Mouse (Mus musculus) kidney, embryonic 16.5 days (tissue): Measurements from ENCODE around the gene Kcnk6. TPM values are rescaled to one million over a fixed set of nuclear protein-coding genes. Genes with fewer than 3 reads are reported as not detected.
"Not testable (repeated sequence)": the region's sequence is repeated elsewhere in the genome, so short reads cannot be mapped to it uniquely, and the experiment has no call there.

ENCODE experiments used
- ATAC-seq: fragments of 200-750 bp; cut with Nextera tagmentation; 2 replicates; pipeline ENCODE4 v1.8.0; 2017; ENCODE audit warnings: moderate TSS enrichment; ENCODE audit not compliant: low FRiP score, low TSS enrichment
- H3K27ac ChIP-seq: fragments of 300-500 bp; sonication (generic); 2 replicates; pipeline ENCODE4 v1.5.1; 2014; ENCODE audit warnings: low read length
- H3K27me3 ChIP-seq: fragments of 300-500 bp; sonication (generic); 2 replicates; pipeline ENCODE4 v1.6.1; 2014; ENCODE audit warnings: low read length, control low read depth, mixed read lengths; ENCODE audit not compliant: insufficient read depth
- H3K36me3 ChIP-seq: fragments of 300-500 bp; sonication (generic); 2 replicates; pipeline ENCODE4 v1.6.1; 2014; ENCODE audit warnings: low read length, control low read depth, mixed read lengths; ENCODE audit not compliant: insufficient read depth
- H3K4me1 ChIP-seq: fragments of 300-500 bp; sonication (generic); 2 replicates; pipeline ENCODE4 v1.6.1; 2014; ENCODE audit warnings: low read length, control low read depth, mixed read lengths; ENCODE audit not compliant: insufficient read depth
- H3K4me2 ChIP-seq: fragments of 300-500 bp; sonication (generic); replicated peaks from 2 replicates; pipeline ENCODE4 v1.6.1; 2014; ENCODE audit warnings: low read depth, low read length
- H3K4me3 ChIP-seq: fragments of 300-500 bp; sonication (generic); 2 replicates; pipeline ENCODE4 v1.5.1; 2014; ENCODE audit warnings: mild to moderate bottlenecking, low read length
- H3K9ac ChIP-seq: fragments of 300-500 bp; sonication (generic); replicated peaks from 2 replicates; pipeline ENCODE4 v1.6.1; 2014; ENCODE audit warnings: low read length
- H3K9me3 ChIP-seq: fragments of 300-500 bp; sonication (generic); 2 replicates; pipeline ENCODE4 v1.6.1; 2016; ENCODE audit warnings: low read length, control low read depth
- WGBS: fragments of 180-500 bp; shearing (Covaris S2); extraction: QIAGEN DNeasy Blood & Tissue Kit; methylation state at CpG from one replicate; pipeline ENCODE4 v1.1.7; 2014; 5-methylcytosine and 5-hydroxymethylcytosine counted together
- polyA plus RNA-seq: library from polyadenylated mRNA; unstranded; fragments of >200 nt; fragmentation: Nextera tagmentation; extraction: Ambion mirVana; gene quantifications from 2 replicates; pipeline ENCODE4 v1.2.1, GENCODE M21; 2015

Gene Kcnk6
- polyA plus RNA-seq, 1 experiment from 2014 or later = 1.7 TPM

DNA sequence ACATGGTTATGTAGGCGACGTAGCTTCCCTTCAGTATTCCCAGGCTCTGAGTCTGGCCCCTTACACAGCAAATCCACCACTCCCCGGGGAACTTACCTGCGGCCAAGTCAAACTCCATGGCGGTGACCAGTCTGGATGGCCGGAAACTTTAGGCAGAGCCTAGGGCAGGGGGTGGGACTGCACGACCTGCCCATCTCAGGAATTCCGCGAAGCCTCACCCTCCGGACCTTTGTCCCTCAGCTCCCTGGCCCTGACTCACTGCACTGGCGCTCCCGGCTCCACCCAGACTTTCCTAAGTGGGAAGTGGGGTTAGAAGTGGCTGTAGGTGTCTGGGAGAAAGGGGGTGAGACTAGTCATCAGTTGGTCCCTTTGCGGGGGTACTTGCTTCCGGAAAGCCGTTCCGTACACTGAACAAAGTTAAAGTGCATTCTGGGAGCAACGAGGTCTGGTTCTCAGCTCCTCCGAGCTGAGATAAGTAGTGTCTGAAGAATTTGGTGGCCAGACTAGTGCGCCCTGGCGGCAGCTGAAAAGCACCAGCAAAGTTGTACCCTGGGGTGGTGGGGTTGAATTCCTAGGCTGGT lies 16.0 kb upstream of the Kcnk6 start, which contains the start of gene 2200002D01Rik:
Gene 2200002D01Rik, minus strand, starts transcription at position 206 of the 581 bp plus-strand sequence.
- H3K4me2 ChIP-seq = peak within 1 kb of the TSS; percentile 55
- peak within 1 kb of the TSS; percentile 37 for H3K4me3 ChIP-seq
- H3K27ac ChIP-seq = peak within 1 kb of the TSS; percentile 35; the same call in 1 of the 2 replicates
- peak; percentile 83 for ATAC-seq
- H3K9me3 ChIP-seq = no peaks in the 10 kb centered on the region
- peaks cover 18% of the 10 kb centered on the region for H3K36me3 ChIP-seq
- 11% methylated on average over 20 of the region's 20 CpGs for WGBS
- H3K4me1 ChIP-seq = peaks cover 20% of the 10 kb centered on the region
- H3K9ac ChIP-seq = peak within 1 kb of the TSS; percentile 37
- H3K27me3 ChIP-seq = no peaks in the 10 kb centered on the region

DNA sequence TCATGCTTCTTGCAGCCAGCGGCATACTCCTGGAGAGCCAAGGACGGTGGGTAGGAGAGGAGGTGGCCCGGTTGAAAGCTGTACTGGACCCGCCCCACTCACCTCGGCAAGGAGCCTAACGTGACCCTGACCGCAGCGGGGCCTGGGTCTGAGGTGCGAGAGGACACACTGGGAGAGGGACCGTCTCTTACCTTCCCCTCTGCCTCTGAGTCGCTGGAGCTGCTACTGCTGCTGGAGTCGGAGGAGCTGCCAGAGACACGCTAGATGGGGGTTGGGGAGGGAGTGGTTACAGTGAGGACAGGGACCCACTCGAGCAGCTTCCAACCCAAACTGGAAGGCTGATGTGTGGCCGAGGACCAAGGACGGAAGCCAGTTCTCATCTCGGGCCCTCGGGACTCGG lies 15.4 kb upstream of the Kcnk6 start:
- Histone ChIP-seq H3K36me3 (peaks cover 18% of the 10 kb centered on the region), H3K4me1 (peaks cover 20% of the 10 kb centered on the region), H3K27ac (no peak overlapping the region), H3K9ac (peak overlapping the region; percentile 37), H3K4me3 (peak overlapping the region; percentile 37), H3K27me3 (no peaks in the 10 kb centered on the region), H3K9me3 (no peaks in the 10 kb centered on the region), H3K4me2 (peak overlapping the region; percentile 55)
- WGBS = 16% methylated on average over 19 of the region's 19 CpGs
- peak; percentile 18; the same call in 1 of the 2 replicates for ATAC-seq

DNA sequence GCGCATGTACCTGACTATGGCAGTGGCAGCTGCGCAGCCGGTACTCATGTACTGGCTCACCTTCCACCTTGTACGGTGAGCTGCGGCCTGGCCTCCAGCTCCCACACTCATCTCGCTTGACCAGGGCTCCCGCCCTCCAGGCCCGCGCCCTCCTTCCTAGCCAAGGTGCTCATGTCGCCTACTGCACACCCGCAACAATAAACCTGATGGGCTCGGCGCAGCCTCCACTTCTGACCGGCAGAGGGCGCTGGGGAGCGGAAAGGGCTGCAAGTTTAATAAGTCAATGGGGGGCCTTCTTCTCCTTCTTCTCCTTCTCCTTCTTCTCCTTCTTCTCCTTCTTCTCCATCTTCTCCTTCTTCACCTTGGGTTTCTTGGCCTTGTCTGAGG lies 15.0 kb upstream of the Kcnk6 start:
- WGBS = 28% methylated on average over 16 of the region's 16 CpGs
- H3K27ac ChIP-seq = no peak overlapping the region
- H3K9ac ChIP-seq = no peak overlapping the region; the same call in 1 of the 2 replicates
- no peaks in the 10 kb centered on the region for H3K9me3 ChIP-seq
- H3K4me1 ChIP-seq = peaks cover 20% of the 10 kb centered on the region
- H3K4me3 ChIP-seq = peak overlapping the region; percentile 37
- peak overlapping the region; percentile 55 for H3K4me2 ChIP-seq
- H3K27me3 ChIP-seq = no peaks in the 10 kb centered on the region
- peak; percentile 37; the same call in 1 of the 2 replicates for ATAC-seq
- peaks cover 18% of the 10 kb centered on the region for H3K36me3 ChIP-seq

DNA sequence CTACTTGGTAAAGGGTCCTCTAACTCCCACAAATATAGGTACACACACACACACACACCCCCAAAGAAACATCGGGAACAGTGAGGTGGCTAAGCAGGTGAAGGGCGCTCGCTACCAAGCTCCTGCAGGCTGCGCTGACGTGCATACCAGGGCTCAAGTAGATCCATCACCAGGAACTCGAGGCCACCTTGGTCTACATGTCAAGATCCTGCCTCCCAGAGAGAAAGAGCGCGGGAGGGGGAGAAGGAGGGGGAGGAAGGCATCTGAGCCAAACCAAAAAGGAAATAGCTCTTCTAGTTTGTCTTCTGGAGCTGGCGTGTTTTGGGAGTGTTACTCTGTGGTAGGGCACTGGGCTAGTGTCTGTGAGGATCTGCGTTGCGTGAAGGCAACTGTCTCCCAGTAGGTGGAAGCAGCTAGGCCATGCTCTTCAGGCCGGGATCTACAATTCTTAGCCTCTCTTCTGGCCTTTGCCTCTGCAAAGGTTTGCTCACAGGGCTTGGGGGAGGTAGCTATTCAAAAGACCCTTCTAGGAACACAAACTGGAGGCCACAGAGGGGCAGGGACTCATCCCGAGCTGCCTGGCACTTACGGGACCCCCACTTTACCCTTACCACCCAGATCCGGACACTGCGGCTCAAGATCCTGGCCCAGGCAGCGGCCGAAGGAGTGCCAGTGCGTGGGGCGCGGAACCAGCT lies 14.5 kb upstream of the Kcnk6 start:
- no peak for ATAC-seq
- WGBS = 83% methylated on average over 21 of the region's 21 CpGs
- H3K36me3 ChIP-seq = peaks cover 18% of the 10 kb centered on the region
- no peaks in the 10 kb centered on the region for H3K27me3 ChIP-seq
- peaks cover 20% of the 10 kb centered on the region for H3K4me1 ChIP-seq
- H3K4me3 ChIP-seq = no peak overlapping the region
- H3K27ac ChIP-seq = no peak overlapping the region
- no peak overlapping the region for H3K9ac ChIP-seq
- H3K4me2 ChIP-seq = no peak overlapping the region
- H3K9me3 ChIP-seq = no peaks in the 10 kb centered on the region

DNA sequence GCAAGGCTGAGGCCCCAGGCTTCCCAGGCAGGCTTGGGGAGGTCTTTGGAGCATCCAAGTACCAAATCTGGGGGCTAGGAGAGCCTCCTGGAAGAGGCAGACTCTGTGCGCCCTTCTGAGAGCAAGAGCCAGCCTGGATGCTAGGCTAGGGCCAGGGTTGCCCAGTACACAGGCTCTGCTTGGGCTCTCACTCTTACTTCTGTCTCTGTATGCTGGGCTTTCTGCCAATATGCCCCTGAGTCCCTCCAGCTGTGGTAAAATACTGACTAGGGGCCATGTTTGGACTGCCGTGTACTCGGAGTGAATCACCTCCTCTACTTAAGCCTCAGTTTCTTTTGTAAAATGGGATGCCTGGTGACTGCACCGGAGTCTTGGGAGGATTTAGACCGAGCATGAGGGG lies 13.7 kb upstream of the Kcnk6 start:
- Histone ChIP-seq H3K27ac (no peak overlapping the region), H3K36me3 (peaks cover 18% of the 10 kb centered on the region), H3K27me3 (no peaks in the 10 kb centered on the region), H3K9ac (no peak overlapping the region), H3K4me3 (no peak overlapping the region), H3K9me3 (no peaks in the 10 kb centered on the region), H3K4me1 (peaks cover 20% of the 10 kb centered on the region), H3K4me2 (no peak overlapping the region)
- ATAC-seq = no peak
- WGBS = 76% methylated on average over 5 of the region's 5 CpGs

DNA sequence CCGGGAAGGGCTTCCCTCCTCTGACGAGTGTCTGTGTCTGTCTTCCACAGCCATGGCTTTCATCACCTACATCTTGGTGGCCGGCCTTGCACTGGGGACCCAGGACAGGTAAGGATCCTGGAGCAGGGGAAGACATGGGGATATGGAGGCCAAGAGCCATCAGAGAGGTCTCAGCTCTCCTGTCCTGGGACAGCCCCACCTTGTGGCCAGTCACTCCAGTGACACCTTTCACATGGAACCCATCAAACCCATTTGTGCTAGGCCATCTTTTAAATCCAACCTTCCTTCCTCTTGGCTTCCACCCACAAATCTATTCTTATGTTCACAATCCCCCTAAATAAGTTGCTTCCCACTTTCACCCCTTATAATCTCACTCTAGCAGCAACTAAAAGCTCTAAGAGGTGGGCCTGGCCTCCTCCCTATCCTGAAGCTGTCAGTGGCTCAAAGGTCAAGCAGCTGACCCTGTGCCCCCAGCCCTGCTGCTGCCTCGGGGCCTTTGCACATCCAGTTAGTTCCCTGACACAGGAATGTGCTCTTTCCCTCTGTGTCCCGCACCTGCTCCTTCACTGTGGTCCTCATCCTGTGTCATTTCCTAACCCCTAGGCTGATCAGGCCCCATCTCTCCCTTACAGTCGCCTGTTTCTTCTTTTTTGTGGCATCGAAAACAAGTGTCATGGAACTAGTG lies 12.6 kb upstream of the Kcnk6 start:
- Histone ChIP-seq H3K9ac (no peak overlapping the region), H3K27me3 (no peaks in the 10 kb centered on the region), H3K27ac (no peak overlapping the region), H3K36me3 (peaks cover 18% of the 10 kb centered on the region), H3K4me3 (no peak overlapping the region), H3K9me3 (no peaks in the 10 kb centered on the region), H3K4me2 (no peak overlapping the region), H3K4me1 (peaks cover 20% of the 10 kb centered on the region)
- no peak for ATAC-seq
- 86% methylated on average over 7 of the region's 7 CpGs for WGBS

DNA sequence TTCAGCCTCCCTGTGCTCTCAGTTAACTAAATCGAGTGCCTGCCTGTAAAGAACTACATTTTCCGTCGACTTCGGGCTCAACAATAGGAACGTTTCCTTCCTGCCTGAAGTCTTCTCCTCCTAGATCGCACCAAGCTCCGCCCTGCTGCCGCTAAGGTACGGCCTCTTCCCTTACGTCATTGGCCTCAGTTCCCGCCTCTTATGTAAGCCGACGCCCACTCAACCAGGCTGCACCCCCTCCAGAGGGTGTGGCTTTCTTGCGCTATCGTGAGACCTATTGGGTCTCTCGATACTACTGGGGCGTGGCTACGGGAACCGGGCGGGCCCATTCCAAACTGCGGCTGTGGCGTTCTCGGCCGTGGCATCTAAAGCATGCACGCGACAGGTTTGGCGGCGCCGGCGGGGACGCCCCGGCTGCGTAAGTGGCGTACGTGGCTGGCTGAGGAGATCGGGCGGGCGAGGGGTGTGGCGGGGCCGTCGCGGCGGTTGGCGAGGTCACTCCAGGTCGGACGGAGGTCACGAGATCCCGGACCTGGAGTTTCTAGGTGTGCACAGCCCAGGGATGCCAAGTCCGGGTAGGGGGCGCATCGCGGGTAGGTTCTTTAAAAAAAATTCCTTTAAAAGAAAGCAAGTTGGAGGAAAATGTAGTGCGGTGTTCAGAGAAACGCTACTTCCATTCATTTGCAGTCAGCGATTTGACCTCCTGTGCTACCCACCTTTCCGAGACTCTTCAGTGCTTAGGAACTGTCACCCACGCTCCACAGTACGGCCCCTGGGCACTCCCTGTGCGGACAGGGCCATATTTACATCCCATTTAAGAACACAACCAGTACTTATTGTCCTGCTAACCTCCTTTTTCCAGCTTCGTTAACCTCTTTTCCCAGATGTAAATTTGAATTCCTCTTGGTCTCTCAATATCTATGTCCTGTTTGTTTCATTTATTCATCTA lies 6.0 kb upstream of the Kcnk6 start, which contains the start of gene Yif1b:
Gene Yif1b, plus strand, starts transcription at position 311 of the 949 bp plus-strand sequence.
- peak within 1 kb of the TSS; percentile 79 for H3K4me3 ChIP-seq
- peak within 1 kb of the TSS; percentile 80 for H3K9ac ChIP-seq
- peak within 1 kb of the TSS; percentile 95 for H3K27ac ChIP-seq
- peak within 1 kb of the TSS; percentile 72 for H3K4me2 ChIP-seq
- no peaks in the 10 kb centered on the region for H3K9me3 ChIP-seq
- under 1% methylated on average over 60 of the region's 60 CpGs for WGBS
- H3K36me3 ChIP-seq = no peaks in the 10 kb centered on the region
- H3K4me1 ChIP-seq = peaks cover 13% of the 10 kb centered on the region
- H3K27me3 ChIP-seq = no peaks in the 10 kb centered on the region
- ATAC-seq = peak; percentile 97

DNA sequence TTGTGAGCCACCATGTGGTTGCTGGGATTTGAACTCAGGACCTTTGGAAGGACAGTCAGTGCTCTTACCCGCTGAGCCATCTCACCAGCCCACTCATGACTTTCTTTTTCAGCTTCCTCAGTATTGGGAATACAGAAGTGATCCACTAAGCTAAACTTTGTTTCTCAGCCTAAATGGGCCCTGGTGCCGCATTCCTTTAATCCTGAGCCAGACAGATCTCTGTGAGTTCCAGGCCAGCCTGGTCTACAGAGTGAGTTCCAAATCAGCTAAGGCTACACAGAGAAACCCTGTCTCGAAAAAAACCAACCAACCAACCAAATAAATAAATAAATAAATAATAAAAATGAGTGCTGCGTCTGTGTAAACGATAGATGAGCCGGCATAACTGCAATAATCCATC lies 5.3 kb upstream of the Kcnk6 start:
- not testable (repeated sequence) for H3K9me3 ChIP-seq, H3K36me3 ChIP-seq, H3K27me3 ChIP-seq
- H3K9ac ChIP-seq = peak overlapping the region; percentile 71
- H3K4me3 ChIP-seq = peak overlapping the region; percentile 79
- H3K4me1 ChIP-seq = peaks cover 13% of the 10 kb centered on the region
- H3K4me2 ChIP-seq = peak overlapping the region; percentile 59
- ATAC-seq = peak; percentile 11; the same call in 1 of the 2 replicates
- H3K27ac ChIP-seq = peak overlapping the region; percentile 95
- 28% methylated on average over 6 of the region's 6 CpGs for WGBS

DNA sequence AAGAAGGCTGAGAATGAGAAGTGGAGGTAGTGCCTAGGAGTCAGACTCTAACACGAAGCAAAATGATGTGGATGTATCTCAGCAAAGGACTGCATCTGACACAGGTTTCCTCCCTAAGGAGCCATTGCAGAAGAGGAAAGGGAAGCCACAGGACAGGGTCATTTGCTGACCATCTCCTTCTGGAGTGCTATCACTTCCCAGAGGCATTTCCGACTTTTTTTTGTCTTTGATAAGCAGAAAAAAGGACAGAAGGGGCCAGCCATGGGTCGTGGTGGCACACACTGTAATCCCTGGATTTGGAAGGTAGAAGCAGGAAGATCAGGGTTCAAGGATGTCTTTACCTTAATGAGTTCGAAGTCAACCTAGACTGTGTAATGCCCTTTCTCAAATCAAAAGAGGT lies 4.3 kb upstream of the Kcnk6 start:
- WGBS = 76% methylated on average over 4 of the region's 4 CpGs
- Histone ChIP-seq H3K9ac (no peak overlapping the region), H3K36me3 (no peaks in the 10 kb centered on the region), H3K4me1 (peaks cover 19% of the 10 kb centered on the region), H3K4me3 (no peak overlapping the region), H3K27ac (no peak overlapping the region), H3K9me3 (no peaks in the 10 kb centered on the region), H3K4me2 (no peak overlapping the region), H3K27me3 (peaks cover 10% of the 10 kb centered on the region)
- ATAC-seq = no peak
